Mouse (Mus musculus) erythroblast, adult 5-6 weeks (primary cell): Measurements from ENCODE around the gene Hoxc10. TPM values are rescaled to one million over a fixed set of nuclear protein-coding genes. Genes with fewer than 3 reads are reported as not detected.
A peak's percentile ranks its signal among the peaks of the same experiment; 100 is the strongest.

Source experiments
- ATAC-seq: replicated peaks from 2 replicates; pipeline ENCODE4 v1.8.0; 2016; ENCODE audit warnings: moderate number of reproducible peaks, mild to moderate bottlenecking, moderate TSS enrichment, inconsistent platforms; ENCODE audit not compliant: poor library complexity, low FRiP score, severe bottlenecking
- total RNA-seq, 2 experiments: library from RNA; stranded (forward) in 1 of 2; stranded (reverse) in 1 of 2; fragments of 150-400 nt in 1 of 2; fragments of 200-764, 138-1000 nt in 1 of 2; gene quantifications; 2 replicates each; pipeline versions ENCODE4 v1.2.3 to v1.2.4; 2015 to 2017; ENCODE audit warnings: low replicate concordance in 2 of 2

Hoxc10 gene
- total RNA-seq, 2 experiments from 2014 or later, result not detected

DNA sequence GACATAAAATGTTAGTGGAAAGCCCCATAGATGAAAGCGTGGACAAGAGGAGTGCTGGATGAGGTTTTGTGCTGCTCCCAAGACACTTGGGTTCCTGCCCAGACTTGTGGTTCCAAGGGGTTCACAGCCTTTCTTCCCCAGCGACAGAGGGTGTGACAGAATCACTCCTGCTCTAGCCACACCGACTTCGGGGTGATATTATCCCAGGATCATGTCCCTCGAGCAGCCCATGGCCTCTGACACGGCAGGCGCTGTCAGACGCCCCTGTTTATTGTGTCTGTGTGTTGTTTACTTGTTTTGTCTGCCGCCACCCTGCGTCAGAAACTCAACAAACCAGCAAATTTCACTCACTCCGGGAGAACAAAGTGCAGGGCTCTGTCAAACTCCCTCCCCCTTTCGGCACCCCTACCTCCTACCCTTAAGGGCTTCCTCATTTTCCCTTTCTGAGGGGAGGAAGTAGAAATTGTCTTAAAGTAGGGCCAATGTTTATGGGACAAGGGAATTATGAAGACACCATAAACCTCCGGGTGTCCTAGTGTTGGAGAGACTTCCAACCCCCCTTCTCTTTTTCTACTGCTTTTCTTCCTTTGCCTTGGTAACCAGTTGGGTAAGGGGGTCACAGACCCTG, 36.3 kb downstream of the Hoxc10 start:
- ATAC-seq, result no peak

DNA sequence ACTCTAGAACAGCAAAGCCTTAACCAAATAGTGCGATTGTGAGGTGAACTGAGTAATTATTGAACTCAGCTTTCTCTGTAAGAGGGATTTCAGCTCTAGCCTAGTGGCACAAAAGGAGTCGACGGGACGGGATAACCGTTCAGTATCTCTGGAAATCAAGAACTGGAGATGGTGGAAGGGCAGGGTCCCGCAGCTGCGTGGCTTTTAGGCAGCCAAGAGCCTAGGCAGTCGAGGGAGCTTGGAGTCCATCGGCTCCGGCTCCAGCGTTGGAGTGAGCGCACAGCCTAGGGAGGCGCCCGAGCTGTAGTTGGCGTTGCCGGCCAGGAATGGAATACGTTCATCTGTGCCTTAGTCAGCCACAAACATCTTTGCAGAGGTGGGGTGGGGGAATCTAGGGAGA, 38.7 kb downstream of the Hoxc10 start:
- no peak for ATAC-seq

DNA sequence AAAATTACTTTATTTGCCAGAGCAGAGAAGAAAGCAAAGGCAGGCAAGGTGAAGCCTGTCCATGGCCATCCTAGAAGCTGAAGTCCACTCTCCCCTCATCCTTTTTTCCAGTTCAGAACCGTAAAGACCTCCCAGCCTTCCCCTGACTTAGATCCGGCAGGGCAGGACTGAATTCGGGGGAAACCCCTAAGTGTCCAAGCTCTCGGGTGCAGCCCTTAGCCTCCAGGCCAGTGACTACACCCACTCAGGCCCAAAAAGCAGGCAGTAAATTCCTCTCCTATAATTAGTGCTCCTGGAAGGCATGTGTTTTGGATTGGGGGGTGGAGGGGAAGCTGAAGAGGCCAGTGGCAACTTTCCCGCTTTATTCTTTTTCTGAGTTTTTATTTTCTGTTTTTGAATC, 39.2 kb downstream of the Hoxc10 start:
- ATAC-seq, result no peak

DNA sequence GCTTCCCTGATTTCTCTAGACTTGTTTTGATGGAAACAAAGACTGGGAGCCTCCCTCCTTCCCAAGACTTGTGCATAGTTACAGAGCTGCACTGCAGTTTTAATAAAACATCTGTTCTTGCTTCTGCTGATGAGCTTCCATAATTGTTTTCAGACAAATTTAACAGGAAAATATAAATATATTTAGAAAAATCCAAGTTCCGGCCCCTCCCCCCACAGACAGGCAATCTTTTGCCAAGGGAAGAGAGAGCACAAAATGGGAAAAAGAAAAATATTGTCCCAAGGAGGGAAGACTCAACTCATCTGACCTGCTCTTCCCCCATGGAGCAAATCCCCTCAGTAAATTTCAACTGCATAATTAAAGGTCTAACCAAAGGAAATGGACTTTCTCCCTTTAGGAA, 39.7 kb downstream of the Hoxc10 start:
- ATAC-seq, result no peak

DNA sequence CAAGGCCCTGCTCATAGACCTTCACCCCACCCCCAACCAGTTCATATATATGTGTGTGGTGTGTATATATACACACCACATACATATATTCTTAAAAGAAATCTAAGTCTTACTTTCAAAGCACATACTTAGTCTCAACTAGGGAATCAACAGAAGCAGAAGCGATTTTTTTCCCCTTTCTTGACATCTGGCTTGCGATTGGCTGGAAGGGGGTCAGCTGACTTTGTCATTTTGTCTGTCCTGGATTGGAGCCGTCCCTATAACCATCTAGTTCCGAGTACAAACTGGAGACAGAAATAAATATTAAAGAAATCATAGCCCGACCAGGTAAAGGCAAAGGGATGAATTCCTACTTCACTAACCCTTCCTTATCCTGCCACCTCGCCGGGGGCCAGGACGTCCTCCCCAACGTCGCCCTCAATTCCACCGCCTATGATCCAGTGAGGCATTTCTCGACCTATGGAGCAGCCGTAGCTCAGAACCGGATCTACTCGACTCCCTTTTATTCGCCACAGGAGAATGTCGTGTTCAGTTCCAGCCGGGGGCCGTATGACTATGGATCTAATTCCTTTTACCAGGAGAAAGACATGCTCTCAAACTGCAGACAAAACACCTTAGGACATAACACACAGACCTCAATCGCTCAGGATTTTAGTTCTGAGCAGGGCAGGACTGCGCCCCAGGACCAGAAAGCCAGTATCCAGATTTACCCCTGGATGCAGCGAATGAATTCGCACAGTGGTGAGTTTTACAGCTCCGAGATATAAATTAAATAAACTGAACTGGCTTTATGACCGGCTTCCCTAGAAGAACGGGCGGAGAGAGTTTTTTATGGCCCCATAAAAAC, 42.9 kb downstream of the Hoxc10 start:
- ATAC-seq, result no peak

DNA sequence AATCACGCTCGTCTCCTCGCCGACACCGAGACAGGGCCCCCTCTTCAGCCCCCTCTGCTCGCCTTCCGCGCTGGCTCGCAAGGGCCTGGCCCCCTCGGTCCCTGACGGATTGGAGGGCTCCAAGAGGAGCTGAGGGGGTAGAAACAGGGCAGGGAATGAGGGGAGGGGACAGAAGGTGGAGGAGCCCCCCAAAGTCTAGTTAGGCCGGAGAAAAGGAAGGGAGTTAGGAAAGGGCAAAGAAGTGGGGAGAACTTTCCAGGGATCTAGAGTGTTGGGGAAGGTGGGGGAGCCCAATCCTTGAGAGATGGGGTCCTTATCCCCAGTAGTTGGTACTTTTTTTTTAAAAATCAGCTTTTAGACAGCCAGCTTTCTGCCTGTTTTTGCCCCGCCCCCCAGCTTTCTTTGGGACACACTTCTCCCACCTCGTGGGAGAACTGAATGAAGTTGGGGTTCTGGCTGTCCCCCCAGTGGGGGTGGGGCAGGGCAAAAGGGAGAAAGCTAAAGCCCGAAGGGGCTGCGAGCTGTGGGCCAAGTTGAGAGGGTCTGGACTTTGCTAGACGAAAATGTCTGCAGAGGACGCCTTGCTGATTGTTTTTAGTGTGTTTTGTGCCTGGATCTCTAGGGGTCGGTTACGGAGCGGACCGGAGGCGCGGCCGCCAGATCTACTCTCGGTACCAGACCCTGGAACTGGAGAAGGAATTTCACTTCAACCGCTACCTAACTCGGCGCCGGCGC, 43.7 kb downstream of the Hoxc10 start:
- no peak for ATAC-seq

DNA sequence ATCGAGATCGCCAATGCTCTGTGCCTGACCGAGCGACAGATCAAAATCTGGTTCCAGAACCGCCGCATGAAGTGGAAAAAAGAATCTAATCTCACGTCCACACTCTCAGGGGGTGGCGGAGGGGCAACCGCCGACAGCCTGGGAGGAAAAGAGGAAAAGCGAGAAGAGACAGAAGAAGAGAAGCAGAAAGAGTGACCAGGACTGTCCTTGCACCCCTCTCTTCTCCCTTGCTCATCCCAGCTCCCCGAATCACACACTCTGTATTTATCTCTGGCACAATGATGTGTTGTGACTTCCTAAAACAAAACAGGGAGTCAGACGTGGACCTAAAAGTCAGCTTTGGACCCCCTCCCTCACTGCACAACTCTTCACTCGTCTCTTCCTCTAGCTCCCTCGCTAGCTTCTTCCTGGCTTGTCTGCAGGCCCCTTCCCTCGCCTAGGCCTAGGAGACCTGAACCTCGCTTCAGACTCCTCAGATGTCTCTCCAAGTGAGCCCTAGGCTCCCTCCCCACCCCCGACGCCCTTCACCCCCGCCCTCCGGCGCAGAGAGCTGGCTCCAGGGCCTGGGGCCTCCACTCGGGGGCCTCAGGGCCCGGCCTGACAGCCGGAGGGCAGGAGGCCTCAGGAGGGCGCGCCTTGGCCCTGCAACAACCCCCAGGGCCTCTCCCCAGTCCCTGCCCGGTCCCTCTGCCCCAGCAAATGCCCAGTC, 44.4 kb downstream of the Hoxc10 start:
- no peak for ATAC-seq

DNA sequence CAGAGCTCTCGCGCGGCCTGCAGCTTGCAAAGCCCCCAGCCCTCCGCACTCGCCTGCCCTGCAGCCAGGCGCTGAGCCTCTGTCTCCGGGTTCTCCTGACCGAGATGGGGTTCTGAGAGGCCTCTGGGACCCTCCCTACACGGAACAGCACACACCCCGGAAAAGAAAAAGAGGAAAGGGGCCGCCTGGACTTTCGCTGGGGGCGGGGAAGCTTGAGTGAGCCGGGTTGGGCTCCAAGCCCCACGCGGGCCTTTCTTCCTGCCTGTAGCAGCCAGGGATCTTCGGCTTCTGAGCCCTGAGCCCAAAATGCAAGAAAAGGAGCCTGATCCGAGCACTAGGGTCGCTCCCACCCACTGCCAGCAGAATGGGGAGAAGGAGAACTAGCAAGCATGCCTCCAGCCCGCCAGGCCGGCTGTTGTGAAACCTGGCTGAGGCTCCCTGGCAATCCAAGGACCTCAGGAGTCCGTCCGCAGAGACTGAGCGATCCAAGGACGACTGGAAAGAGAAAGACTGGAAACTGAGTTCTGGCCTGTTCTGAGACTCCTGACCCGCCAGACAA, 45.4 kb downstream of the Hoxc10 start:
- no peak for ATAC-seq

DNA sequence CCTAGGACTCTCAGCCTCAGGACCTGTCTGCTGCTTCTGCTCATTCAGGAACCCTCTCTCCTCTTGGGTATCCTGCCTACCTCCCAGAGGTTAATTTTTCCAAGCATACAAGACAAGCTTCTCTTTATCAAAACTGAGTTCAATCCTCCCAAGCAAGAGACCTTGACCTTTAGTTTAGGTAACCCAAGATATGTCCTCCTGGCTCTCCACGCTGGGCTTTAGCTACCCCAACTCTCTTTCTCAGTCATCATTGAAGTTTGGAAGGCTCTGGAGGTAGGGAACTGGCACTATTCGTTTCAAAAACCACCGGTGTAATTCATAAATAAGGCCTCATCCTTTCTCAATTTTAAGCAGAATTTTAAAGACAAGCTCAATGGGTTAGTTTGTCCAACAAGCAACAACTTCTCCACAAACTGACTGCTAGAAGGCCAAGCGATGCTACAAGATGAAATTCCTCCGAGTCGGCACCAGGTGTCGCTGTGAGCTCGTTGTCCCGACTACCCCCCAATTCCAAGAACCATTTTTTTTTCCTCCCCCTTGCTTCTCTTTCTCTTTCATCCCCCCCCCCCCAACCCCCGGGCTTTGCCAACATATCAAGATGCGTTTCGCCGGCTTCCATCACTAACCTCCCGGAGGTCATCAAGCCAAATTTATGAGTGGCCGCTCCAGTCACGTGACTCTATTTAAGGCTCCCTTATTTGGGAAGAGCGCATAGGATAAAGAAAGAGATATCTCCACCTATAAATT, 46.8 kb downstream of the Hoxc10 start:
- 0 out of 2 replicates have a peak, but pooled peaks have one; percentile 47 for ATAC-seq

DNA sequence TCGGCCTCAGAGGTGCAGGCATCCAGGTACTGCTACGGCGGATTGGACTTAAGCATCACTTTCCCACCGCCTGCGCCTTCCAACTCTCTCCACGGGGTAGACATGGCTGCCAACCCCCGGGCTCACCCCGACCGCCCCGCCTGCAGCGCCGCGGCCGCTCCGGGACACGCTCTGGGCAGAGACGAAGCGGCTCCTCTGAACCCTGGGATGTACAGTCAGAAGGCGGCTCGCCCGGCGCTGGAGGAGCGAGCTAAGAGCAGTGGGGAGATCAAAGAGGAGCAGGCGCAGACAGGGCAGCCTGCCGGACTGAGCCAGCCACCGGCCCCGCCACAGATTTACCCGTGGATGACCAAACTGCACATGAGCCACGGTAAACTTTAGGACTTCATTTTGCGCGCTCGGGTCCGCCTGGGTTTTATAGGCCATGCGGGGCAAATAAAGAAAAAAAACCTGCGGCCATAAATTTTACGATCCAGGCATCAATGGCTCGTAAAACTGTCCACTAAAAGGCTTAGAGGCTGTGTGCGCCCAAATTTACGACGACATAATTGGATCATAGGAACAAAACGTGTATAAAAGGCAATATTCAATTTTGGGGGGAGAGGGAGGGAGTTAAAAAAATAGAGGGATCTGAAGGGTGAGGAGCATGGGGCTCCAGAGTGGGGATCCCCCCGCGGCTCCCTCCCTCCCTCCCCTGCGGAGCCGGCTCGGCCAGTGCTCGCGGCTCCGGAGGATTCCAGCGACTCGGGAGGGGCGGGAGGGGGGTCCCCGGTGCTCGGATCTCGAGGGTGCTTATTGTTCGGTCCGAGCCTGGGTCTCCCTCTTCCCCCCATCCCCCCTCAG, 47.8 kb downstream of the Hoxc10 start:
- ATAC-seq, result no peak

DNA sequence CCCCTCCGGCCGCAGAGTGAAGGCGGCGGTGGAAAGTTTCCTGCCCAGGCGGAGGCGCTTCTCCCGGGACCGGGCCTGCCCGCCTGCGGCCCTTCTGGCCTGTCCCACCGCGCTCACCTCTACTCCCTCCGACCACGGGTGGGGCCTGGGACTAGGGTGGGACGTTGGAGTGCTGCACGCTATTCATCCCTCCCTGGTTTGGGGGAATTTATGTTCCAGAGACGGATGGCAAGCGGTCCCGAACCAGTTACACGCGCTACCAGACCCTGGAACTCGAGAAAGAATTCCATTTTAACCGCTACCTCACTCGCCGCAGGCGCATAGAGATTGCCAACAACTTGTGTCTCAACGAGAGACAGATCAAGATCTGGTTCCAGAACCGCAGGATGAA, 48.4 kb downstream of the Hoxc10 start:
- no peak for ATAC-seq

DNA sequence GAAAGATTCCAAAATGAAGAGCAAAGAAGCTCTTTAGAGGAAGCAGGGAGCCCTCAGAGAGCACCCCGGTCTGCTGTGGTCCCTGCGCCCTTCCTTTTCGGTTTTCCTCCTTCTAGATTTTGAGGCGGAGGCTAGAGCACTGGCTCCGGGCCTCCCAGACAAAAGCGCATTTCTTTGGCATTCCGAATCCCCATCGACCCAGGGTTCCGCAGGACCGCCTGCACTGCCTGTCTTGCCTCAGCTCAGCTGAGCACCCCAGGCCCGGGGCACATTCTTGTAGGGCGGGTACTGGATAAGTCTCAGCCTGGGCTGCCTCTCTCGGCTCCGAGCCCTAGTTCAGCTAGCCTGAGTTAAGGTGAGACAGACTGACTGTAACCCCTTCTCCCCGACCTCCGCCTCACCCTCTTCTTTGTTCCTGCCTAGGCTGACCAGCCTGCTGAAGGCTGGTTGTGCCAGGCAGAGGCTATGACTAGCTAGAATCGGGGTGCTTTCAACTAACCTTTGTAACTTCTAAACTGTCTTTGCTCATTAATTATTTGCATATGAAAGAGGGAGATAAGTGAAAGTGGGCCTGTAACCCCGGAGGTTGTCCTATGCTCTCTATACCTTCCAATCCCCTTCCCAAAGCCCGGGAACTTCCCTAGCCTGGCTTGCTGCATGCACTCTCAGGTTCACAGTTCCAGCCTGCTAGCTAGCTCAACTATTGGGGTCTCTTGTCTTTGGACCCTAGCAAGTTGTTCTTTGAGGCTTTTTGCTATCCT, 49.0 kb downstream of the Hoxc10 start:
- no peak for ATAC-seq

DNA sequence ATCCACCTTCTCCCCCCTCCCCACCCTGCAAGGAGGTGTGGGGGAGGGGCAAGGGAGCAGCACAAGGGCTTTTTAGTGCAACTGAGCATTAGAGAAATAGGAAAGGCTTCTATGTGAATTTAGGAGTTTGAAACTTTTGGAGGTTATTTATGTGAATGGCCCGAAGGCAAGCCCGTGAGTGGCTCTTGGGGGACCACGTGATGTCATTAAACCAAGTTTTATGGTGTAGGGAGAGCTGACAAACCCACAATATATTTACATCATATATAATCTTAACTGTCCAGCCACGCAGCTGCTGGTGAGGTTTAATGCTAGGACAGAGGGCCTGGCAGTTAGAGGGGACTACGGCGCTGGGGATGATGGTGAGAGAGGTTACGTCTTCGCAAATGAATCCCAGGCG, 52.0 kb downstream of the Hoxc10 start, which contains the start of gene Hoxc4:
Hoxc4 (plus strand) TSS at position 299 of the 400 bp plus-strand sequence.
- ATAC-seq, result no peak

DNA sequence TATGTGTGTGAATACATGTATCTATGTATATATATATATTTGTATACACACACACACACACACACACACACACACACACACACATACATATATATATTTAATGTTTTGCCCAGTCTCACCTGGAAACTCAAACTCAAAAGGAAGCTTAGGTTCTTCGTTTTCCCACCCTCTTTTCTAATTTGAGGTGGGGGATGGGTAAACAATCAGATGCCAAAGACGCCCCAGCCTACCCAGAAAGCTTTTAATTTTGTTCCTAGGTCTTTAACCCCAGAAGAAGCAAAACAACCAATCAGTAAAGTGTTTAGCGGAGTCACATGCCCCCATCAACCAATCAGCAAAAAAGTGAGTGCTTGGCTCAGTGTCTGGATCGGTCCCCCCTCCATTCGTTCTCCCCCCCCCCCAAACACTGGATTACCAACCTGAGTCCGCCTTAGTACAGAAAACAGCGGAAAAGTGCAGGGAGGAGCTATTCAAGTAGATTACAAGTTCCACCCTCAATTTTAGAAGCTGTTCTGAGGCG, 54.4 kb downstream of the Hoxc10 start:
- no peak for ATAC-seq
